Mouse (Mus musculus): ENCODE measurements around the gene Banf2. TPM values are rescaled to one million over a fixed set of nuclear protein-coding genes. Genes with fewer than 3 reads are reported as not detected.

The Banf2 gene
- polyA plus RNA-seq, 1 experiment from 2014 or later, result not detected

- no peak overlapping the region for H3K4me3 ChIP-seq (replicated peaks; ENCODE audit: low read depth, low read length)
- H3K27ac ChIP-seq (replicated peaks; ENCODE audit: low read depth, low read length), result no peak overlapping the region
- no peaks in the 10 kb centered on the region for H3K4me1 ChIP-seq (ENCODE audit: control insufficient read depth, insufficient read depth, low read length)
- H3K4me2 ChIP-seq (ENCODE audit: low read length), result no peak overlapping the region
- no peaks in the 10 kb centered on the region for H3K9me3 ChIP-seq (ENCODE audit: control insufficient read depth, low read length)
- WGBS, result 68% methylated on average over 2 of the region's 2 CpGs
- peak; percentile 36 for DNase-seq
- H3K27me3 ChIP-seq (ENCODE audit: control insufficient read depth, insufficient read depth, low read length), result no peaks in the 10 kb centered on the region
- H3K36me3 ChIP-seq (ENCODE audit: control insufficient read depth, insufficient read depth, low read length), result no peaks in the 10 kb centered on the region
- H3K9ac ChIP-seq (replicated peaks; ENCODE audit: low read length), result no peak overlapping the region
- no peak; the same call in 1 of the 2 replicates for ATAC-seq (ENCODE audit: low FRiP score, low TSS enrichment)
Measured at GRCm38 (mm10) chr2:144003544-144003943, 29.3 kb upstream of the Banf2 start.

- Histone ChIP-seq H3K4me2 (ENCODE audit: low read length) (no peak overlapping the region), H3K9me3 (ENCODE audit: control insufficient read depth, low read length) (no peaks in the 10 kb centered on the region), H3K27ac (replicated peaks; ENCODE audit: low read depth, low read length) (no peak overlapping the region), H3K27me3 (ENCODE audit: control insufficient read depth, insufficient read depth, low read length) (no peaks in the 10 kb centered on the region), H3K4me1 (ENCODE audit: control insufficient read depth, insufficient read depth, low read length) (no peaks in the 10 kb centered on the region), H3K4me3 (replicated peaks; ENCODE audit: low read depth, low read length) (no peak overlapping the region), H3K9ac (replicated peaks; ENCODE audit: low read length) (no peak overlapping the region), H3K36me3 (ENCODE audit: control insufficient read depth, insufficient read depth, low read length) (no peaks in the 10 kb centered on the region)
- 91% methylated on average over 6 of the region's 6 CpGs for WGBS
- DNase-seq (no peak), ATAC-seq (ENCODE audit: low FRiP score, low TSS enrichment) (no peak)
Measured at GRCm38 (mm10) chr2:144005166-144005955, 27.5 kb upstream of the Banf2 start.

- H3K4me1 ChIP-seq (ENCODE audit: control insufficient read depth, insufficient read depth, low read length), result no peaks in the 10 kb centered on the region
- WGBS, result 92% methylated on average over 6 of the region's 6 CpGs
- DNase-seq, result no peak
Measured at GRCm38 (mm10) chr2:144006686-144007085, 26.2 kb upstream of the Banf2 start.

GRCm38 (mm10) chr2:144007211-144007610, 25.6 kb upstream of the Banf2 start:
- H3K9ac ChIP-seq (replicated peaks; ENCODE audit: low read length), result no peak overlapping the region
- H3K27ac ChIP-seq (replicated peaks; ENCODE audit: low read depth, low read length), result no peak overlapping the region
- no peak overlapping the region for H3K4me2 ChIP-seq (ENCODE audit: low read length)
- H3K4me1 ChIP-seq (ENCODE audit: control insufficient read depth, insufficient read depth, low read length), result no peaks in the 10 kb centered on the region
- no peak for ATAC-seq (ENCODE audit: low FRiP score, low TSS enrichment)
- no peaks in the 10 kb centered on the region for H3K9me3 ChIP-seq (ENCODE audit: control insufficient read depth, low read length)
- no peak for DNase-seq
- no peaks in the 10 kb centered on the region for H3K36me3 ChIP-seq (ENCODE audit: control insufficient read depth, insufficient read depth, low read length)
- H3K4me3 ChIP-seq (replicated peaks; ENCODE audit: low read depth, low read length), result no peak overlapping the region
- H3K27me3 ChIP-seq (ENCODE audit: control insufficient read depth, insufficient read depth, low read length), result no peaks in the 10 kb centered on the region
- 92% methylated on average over 4 of the region's 4 CpGs for WGBS

More at GRCm38 (mm10) chr2:144006686-144007085, 26.2 kb upstream of the Banf2 start:
- H3K36me3 ChIP-seq (ENCODE audit: control insufficient read depth, insufficient read depth, low read length), result no peaks in the 10 kb centered on the region
- H3K27ac ChIP-seq (replicated peaks; ENCODE audit: low read depth, low read length), result no peak overlapping the region
- ATAC-seq (ENCODE audit: low FRiP score, low TSS enrichment), result no peak
- no peak overlapping the region for H3K4me2 ChIP-seq (ENCODE audit: low read length)
- H3K9ac ChIP-seq (replicated peaks; ENCODE audit: low read length), result no peak overlapping the region
- no peaks in the 10 kb centered on the region for H3K27me3 ChIP-seq (ENCODE audit: control insufficient read depth, insufficient read depth, low read length)
- H3K9me3 ChIP-seq (ENCODE audit: control insufficient read depth, low read length), result no peaks in the 10 kb centered on the region
- no peak overlapping the region for H3K4me3 ChIP-seq (replicated peaks; ENCODE audit: low read depth, low read length)

GRCm38 (mm10) chr2:144009081-144009480, 23.8 kb upstream of the Banf2 start:
- Histone ChIP-seq H3K36me3 (ENCODE audit: control insufficient read depth, insufficient read depth, low read length) (no peaks in the 10 kb centered on the region), H3K27me3 (ENCODE audit: control insufficient read depth, insufficient read depth, low read length) (no peaks in the 10 kb centered on the region), H3K9ac (replicated peaks; ENCODE audit: low read length) (peak overlapping the region; percentile 69; the same call in 1 of the 2 replicates), H3K4me1 (ENCODE audit: control insufficient read depth, insufficient read depth, low read length) (no peaks in the 10 kb centered on the region), H3K4me2 (ENCODE audit: low read length) (peak overlapping the region; percentile 64; the same call in 1 of the 2 replicates), H3K27ac (replicated peaks; ENCODE audit: low read depth, low read length) (no peak overlapping the region), H3K4me3 (replicated peaks; ENCODE audit: low read depth, low read length) (no peak overlapping the region), H3K9me3 (ENCODE audit: control insufficient read depth, low read length) (no peaks in the 10 kb centered on the region)
- ATAC-seq (ENCODE audit: low FRiP score, low TSS enrichment), result no peak
- no peak for DNase-seq
- 83% methylated on average over 1 of the region's 1 CpGs for WGBS

DNA sequence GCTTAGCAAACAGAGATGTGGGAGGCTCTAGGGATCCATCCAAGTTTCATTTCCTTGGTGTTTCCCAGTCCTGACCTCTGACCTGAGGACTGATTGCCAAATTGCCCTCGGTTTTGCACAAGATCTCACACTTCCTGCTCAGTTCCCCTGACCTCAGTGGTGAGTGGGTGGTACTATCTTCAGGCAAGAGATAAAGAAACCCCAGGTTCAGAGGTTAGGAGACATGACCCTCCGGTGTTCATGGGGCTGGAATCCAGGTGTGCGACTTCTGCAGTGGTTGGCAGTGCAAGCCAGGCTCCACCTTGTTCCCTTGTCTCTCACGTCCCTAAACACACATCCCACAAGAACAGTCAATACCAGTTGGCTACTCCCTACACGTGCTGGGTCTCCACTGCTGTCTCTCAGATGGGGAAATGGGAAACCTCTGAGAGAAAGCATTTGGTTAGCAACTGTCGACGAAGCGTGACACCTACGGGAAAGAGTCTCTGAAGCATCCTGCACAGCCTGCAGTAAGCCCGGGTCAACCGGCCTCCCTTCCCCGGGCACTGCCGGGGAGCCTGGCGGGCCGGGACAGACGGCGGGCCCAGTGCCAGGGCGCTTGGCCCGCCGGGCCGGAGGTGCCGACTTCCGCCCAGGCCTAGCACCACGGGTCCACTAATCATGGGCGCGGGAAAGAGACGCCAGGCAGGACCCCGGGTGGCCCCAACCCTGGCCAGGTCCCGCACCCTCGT, 23.1 kb upstream of the Banf2 start:
- 4% methylated on average over 30 of the region's 30 CpGs for WGBS
- Histone ChIP-seq H3K36me3 (ENCODE audit: control insufficient read depth, insufficient read depth, low read length) (no peaks in the 10 kb centered on the region), H3K4me3 (replicated peaks; ENCODE audit: low read depth, low read length) (peak overlapping the region; percentile 82), H3K27me3 (ENCODE audit: control insufficient read depth, insufficient read depth, low read length) (no peaks in the 10 kb centered on the region), H3K4me2 (ENCODE audit: low read length) (peak overlapping the region; percentile 64), H3K9ac (replicated peaks; ENCODE audit: low read length) (peak overlapping the region; percentile 69; the same call in 1 of the 2 replicates), H3K4me1 (ENCODE audit: control insufficient read depth, insufficient read depth, low read length) (no peaks in the 10 kb centered on the region), H3K27ac (replicated peaks; ENCODE audit: low read depth, low read length) (no peak overlapping the region; the same call in 1 of the 2 replicates), H3K9me3 (ENCODE audit: control insufficient read depth, low read length) (no peaks in the 10 kb centered on the region)
- ATAC-seq (ENCODE audit: low FRiP score, low TSS enrichment) (0 out of 2 replicates have a peak, but pooled peaks have one; percentile 0), DNase-seq (peak; percentile 26)

DNA sequence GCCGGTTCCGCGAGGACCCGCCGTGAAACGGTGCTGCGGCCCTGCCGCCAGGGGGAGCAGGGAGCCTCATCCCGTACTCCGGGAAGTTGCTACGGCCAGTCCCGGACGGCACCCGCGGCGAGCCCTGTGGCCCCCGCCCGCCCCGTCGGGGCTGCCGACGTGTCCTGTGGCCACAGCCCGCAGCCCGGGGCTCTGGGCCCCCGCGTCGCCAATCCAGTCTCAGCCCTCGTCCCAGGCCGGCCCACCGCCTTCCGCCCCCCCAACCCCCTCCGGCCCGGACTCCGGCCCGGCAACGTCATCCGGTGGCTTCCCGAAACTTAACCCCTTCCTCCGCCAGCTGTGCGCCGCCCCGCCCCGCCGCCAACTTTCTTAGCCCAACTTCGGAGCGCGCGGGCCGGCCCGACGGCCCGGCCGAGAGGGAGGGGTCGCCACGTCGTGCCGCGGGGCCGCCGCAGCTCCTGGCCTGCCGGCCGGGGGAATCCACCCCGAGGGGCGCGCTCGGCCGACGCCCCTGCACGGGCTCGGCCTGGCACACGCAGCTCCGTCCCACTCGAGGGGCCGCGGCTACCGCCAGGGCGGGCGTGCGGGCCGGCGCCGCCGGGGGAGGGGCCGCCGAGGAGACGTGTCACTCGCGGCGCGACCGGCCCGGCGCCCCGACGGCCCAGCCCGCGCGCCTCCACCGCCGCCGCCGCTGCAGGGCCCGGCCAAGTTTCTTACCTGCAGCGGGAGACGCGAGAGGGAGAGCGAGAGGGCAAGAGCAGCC, 22.4 kb upstream of the Banf2 start:
- Histone ChIP-seq H3K4me2 (ENCODE audit: low read length) (peak overlapping the region; percentile 64), H3K4me3 (replicated peaks; ENCODE audit: low read depth, low read length) (peak overlapping the region; percentile 82), H3K9ac (replicated peaks; ENCODE audit: low read length) (peak overlapping the region; percentile 69), H3K27ac (replicated peaks; ENCODE audit: low read depth, low read length) (peak overlapping the region; percentile 84), H3K4me1 (ENCODE audit: control insufficient read depth, insufficient read depth, low read length) (no peaks in the 10 kb centered on the region), H3K9me3 (ENCODE audit: control insufficient read depth, low read length) (no peaks in the 10 kb centered on the region), H3K27me3 (ENCODE audit: control insufficient read depth, insufficient read depth, low read length) (no peaks in the 10 kb centered on the region), H3K36me3 (ENCODE audit: control insufficient read depth, insufficient read depth, low read length) (no peaks in the 10 kb centered on the region)
- ATAC-seq (ENCODE audit: low FRiP score, low TSS enrichment), result peak; percentile 27
- under 1% methylated on average over 98 of the region's 107 CpGs for WGBS
- peak; percentile 83 for DNase-seq

DNA sequence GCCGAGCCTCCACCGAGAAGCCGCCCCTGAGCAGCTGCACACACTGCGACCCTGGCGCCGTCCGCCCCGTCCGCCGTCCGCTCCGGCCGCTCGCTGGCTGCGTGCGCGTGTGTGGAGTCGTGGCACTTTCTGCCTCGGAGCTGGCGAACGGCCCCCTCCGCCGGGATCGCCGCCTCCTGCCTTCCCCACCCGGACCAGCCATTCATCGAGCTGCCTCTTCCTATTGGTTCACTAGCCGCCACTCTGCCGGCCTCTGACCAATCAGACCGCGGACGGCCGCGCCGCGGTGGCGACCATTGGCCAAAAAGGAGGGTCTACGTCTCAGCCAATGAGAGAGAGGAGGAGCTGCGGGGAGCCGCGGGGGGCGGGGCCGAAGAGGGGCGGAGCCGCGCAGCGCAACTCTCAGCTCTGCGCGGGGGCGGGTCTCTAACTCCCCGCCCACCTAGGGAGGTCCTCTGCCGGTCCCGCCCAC, 21.7 kb upstream of the Banf2 start, which contains the start of gene Rrbp1:
TSS of gene Rrbp1 (minus strand) at position 184 of the 472 bp plus-strand sequence.
- H3K9ac ChIP-seq (replicated peaks; ENCODE audit: low read length), result peak within 1 kb of the TSS; percentile 69
- no peaks in the 10 kb centered on the region for H3K4me1 ChIP-seq (ENCODE audit: control insufficient read depth, insufficient read depth, low read length)
- H3K27ac ChIP-seq (replicated peaks; ENCODE audit: low read depth, low read length), result peak within 1 kb of the TSS; percentile 84
- ATAC-seq (ENCODE audit: low FRiP score, low TSS enrichment) (peak; percentile 99), DNase-seq (peak; percentile 98)
- peak within 1 kb of the TSS; percentile 64 for H3K4me2 ChIP-seq (ENCODE audit: low read length)
- H3K9me3 ChIP-seq (ENCODE audit: control insufficient read depth, low read length), result no peaks in the 10 kb centered on the region
- under 1% methylated on average over 52 of the region's 53 CpGs for WGBS
- H3K27me3 ChIP-seq (ENCODE audit: control insufficient read depth, insufficient read depth, low read length), result no peaks in the 10 kb centered on the region
- H3K36me3 ChIP-seq (ENCODE audit: control insufficient read depth, insufficient read depth, low read length), result no peaks in the 10 kb centered on the region
- H3K4me3 ChIP-seq (replicated peaks; ENCODE audit: low read depth, low read length), result peak within 1 kb of the TSS; percentile 82
